Mouse (Mus musculus) megakaryocyte, embryonic 14.5 days (primary cell): ENCODE measurements at regions not wholly inside any gene's neighbourhood (a gene's known extent, or its start where the extent isn't known, plus 50 kb on each side); places are given as distances from the start of the nearest gene placed in this dataset.

ENCODE experiments used
- FLI1 ChIP-seq: IDR thresholded peaks from 2 replicates; pipeline ENCODE4 v1.6.1; 2012; ENCODE audit warnings: low read length, inconsistent platforms, mixed read lengths
- GATA1 ChIP-seq: IDR thresholded peaks from 3 replicates; pipeline ENCODE4 v1.6.1; 2012; ENCODE audit warnings: mixed read lengths, low read length, inconsistent platforms, borderline replicate concordance

DNA sequence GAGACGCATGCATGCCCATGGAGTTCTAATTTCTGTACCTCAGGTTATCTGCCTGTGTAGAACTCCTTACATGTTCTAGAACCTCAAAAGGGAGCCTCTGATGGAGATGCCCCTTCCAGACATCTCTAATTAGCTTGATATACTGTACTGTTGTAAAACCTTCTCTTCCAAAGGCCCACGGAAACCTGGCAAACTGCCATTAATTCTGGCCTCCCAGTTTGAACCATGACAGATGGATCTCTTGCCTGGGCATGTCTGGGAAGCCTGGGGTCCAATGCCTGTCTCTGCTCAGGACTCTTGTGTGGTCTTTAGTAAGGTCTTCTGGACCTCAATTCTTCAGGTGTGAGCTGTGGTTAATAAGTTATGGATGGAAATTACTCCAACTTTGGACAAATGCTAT, 207.7 kb upstream of the Camk1g start:
- no peak for TF ChIP-seq GATA1
- no peak for TF ChIP-seq FLI1
